Mouse (Mus musculus): ENCODE measurements around the gene Ptger4. TPM values are rescaled to one million over a fixed set of nuclear protein-coding genes. Genes with fewer than 3 reads are reported as not detected.

The Ptger4 gene
- total and polyA plus RNA-seq, 3 experiments = 4.4 to 6.5 (median 4.7) TPM

DNA sequence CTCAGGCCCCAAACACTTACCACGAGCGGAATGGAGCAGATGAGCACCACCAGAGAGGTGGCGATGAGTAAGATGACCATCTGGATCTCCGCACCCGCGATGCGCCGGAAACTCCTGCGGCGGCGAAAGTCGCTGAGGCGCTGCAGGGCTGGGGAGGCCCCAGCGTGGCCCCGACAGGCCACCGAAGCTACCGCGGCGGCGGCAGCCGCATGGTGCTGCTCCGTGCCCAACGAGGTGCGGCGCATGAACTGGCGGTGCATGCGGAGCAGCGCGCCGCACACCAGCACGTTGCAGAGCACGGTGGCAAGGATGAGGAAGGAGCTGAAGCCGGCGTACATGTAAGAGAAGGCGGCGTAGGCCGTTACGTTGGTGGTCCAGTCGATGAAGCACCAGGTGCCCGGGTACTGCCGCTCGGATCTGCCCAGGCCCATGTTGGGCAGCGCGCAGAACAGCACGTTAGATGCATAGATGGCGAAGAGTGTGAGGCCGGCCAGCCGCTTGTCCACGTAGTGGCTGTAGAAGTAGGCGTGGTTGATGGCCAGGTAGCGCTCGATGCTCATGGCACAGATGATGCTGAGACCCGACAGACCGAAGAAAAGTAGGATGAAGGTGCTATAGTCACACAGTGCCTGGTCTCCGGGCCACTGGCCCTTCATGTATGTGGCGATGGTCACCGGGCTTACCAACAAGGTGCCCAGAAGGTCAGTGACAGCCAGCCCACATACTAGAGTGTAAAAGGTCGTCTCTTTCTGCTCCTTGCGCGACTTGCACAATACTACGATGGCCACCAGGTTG, 1.5 kb downstream of the Ptger4 start:
- Histone ChIP-seq H3K9ac (ENCODE audit: insufficient read depth, low read depth) (peak overlapping the region; percentile 45), H3K27me3 (replicated peaks) (no peaks in the 10 kb centered on the region), H3K4me2 (ENCODE audit: insufficient read depth, low read depth, poor library complexity, severe bottlenecking) (peak overlapping the region; percentile 77), H3K27ac (ENCODE audit: insufficient read depth, low read depth) (peak overlapping the region; percentile 75), H3K36me3 (replicated peaks in 1 of 2; ENCODE audit: control insufficient read depth in 1 of 2, insufficient read depth in 1 of 2, low read length in 1 of 2) (peaks cover 0 to 2% of the 10 kb centered on the region in 2 experiments), H3K4me1 (ENCODE audit: control insufficient read depth in 1 of 2, insufficient read depth in 2 of 2) (peaks cover 15 to 48% of the 10 kb centered on the region in 2 experiments; a peak in 3 of 4 replicates), H3K9me3 (replicated peaks; ENCODE audit: low read length) (no peaks in the 10 kb centered on the region), H3K79me2 (replicated peaks; ENCODE audit: control insufficient read depth, extremely low read depth, insufficient read depth, poor library complexity, severe bottlenecking) (peaks cover 9% of the 10 kb centered on the region), H3K4me3 (replicated peaks in 1 of 3; ENCODE audit: low read depth in 2 of 3, low read length in 2 of 3, poor library complexity in 1 of 3) (peak overlapping the region; percentile 49 to 81 (median 56))
- peak; percentile 74 for DNase-seq (ENCODE audit: extremely low read depth)
- peak; percentile 70; the same call in 1 of the 2 replicates for TF ChIP-seq RCOR1 (conservative IDR thresholded peaks at IDR 0.05; ENCODE audit: low read depth, low read length)
- TF ChIP-seq UBTF (IDR thresholded peaks at IDR 0.05; ENCODE audit: low read depth, low read length) = peak; percentile 93
- peak; percentile 11; the same call in 1 of the 2 replicates for TF ChIP-seq HCFC1 (IDR thresholded peaks at IDR 0.05; ENCODE audit: low read depth, low read length)
- TF ChIP-seq IRF4 (IDR thresholded peaks at IDR 0.05; ENCODE audit: low read depth, low read length) = peak; percentile 17
- no peak for TF ChIP-seq TBP (conservative IDR thresholded peaks at IDR 0.05; ENCODE audit: low read depth, low read length)
- no peak for TF ChIP-seq POLR2AphosphoS2 (IDR thresholded peaks at IDR 0.05; ENCODE audit: low read depth, low read length)
- peak; percentile 46 for TF ChIP-seq ELF1 (IDR thresholded peaks at IDR 0.05; ENCODE audit: low read depth, low read length)
- 0 out of 2 replicates have a peak, but pooled peaks have one; percentile 18 for TF ChIP-seq NELFE (IDR thresholded peaks at IDR 0.05; ENCODE audit: low read depth, low read length)
- 0 out of 4 replicates have a peak, but pooled peaks of 1 of the 2 experiments have one; percentile 1 for TF ChIP-seq CTCF (conservative IDR thresholded peaks at IDR 0.05 in 1 of 2, IDR thresholded peaks at IDR 0.05 in 1 of 2; ENCODE audit: low read depth in 2 of 2, low read length in 2 of 2)
- TF ChIP-seq USF2 (conservative IDR thresholded peaks at IDR 0.05; ENCODE audit: low read depth, low read length) = no peak
- TF ChIP-seq TCF12 (IDR thresholded peaks at IDR 0.05; ENCODE audit: low read depth, low read length) = peak; percentile 66
- TF ChIP-seq MYC (IDR thresholded peaks at IDR 0.05; ENCODE audit: low read depth, low read length) = peak; percentile 80; the same call in 1 of the 2 replicates
- TF ChIP-seq MAX (IDR thresholded peaks at IDR 0.05; ENCODE audit: low read length) = peak; percentile 92
- TF ChIP-seq POLR2A (IDR thresholded peaks at IDR 0.05; ENCODE audit: low read depth, low read length) = peak; percentile 33; the same call in 1 of the 2 replicates
- peak; percentile 62 for TF ChIP-seq BHLHE40 (IDR thresholded peaks at IDR 0.05; ENCODE audit: low read depth, low read length)
- TF ChIP-seq CHD1 (IDR thresholded peaks at IDR 0.05; ENCODE audit: low read depth, low read length) = 0 out of 2 replicates have a peak, but pooled peaks have one; percentile 25
- no peak for TF ChIP-seq USF1 (IDR thresholded peaks at IDR 0.05; ENCODE audit: low read depth, low read length)
- TF ChIP-seq SIN3A (IDR thresholded peaks at IDR 0.05; ENCODE audit: low read length) = peak; percentile 65
- peak; percentile 48 for TF ChIP-seq NRF1 (IDR thresholded peaks at IDR 0.05; ENCODE audit: low read depth, low read length)
- TF ChIP-seq JUND (conservative IDR thresholded peaks at IDR 0.05; ENCODE audit: low read depth, low read length) = no peak
- TF ChIP-seq KAT2A (IDR thresholded peaks at IDR 0.05; ENCODE audit: insufficient replicate concordance, low read length) = no peak
- no peak for TF ChIP-seq ZKSCAN1 (IDR thresholded peaks at IDR 0.05; ENCODE audit: borderline replicate concordance, low read depth, low read length)
- TF ChIP-seq MXI1 (IDR thresholded peaks at IDR 0.05; ENCODE audit: low read depth, low read length) = peak; percentile 79; the same call in 1 of the 2 replicates
- peak; percentile 49 for TF ChIP-seq ETS1 (conservative IDR thresholded peaks at IDR 0.05; ENCODE audit: low read depth, low read length)
- in situ Hi-C loops (cut with MboI; ENCODE audit: low pct_ligation_motif_present, low pct_unique_long_range_greater_than_20kb, low sequenced_read_pairs) (loop anchor here (10.0 to 25.0 kb wide), 4 partner anchors 370 to 970 kb away; no protein-coding TSS in a partner anchor), dilution Hi-C loops (cut with MboI; ENCODE audit: extremely low pct_ligation_motif_present, extremely low pct_unique_long_range_greater_than_20kb, low sequenced_read_pairs) (no loop called here)
